Mouse (Mus musculus) thymus, postnatal 4 days (tissue): ENCODE measurements around the gene Map4k4.

Source experiments
- DNase-seq: peaks from one replicate; pipeline ENCODE4 v3.0.0; 2021

Gene Map4k4

DNA sequence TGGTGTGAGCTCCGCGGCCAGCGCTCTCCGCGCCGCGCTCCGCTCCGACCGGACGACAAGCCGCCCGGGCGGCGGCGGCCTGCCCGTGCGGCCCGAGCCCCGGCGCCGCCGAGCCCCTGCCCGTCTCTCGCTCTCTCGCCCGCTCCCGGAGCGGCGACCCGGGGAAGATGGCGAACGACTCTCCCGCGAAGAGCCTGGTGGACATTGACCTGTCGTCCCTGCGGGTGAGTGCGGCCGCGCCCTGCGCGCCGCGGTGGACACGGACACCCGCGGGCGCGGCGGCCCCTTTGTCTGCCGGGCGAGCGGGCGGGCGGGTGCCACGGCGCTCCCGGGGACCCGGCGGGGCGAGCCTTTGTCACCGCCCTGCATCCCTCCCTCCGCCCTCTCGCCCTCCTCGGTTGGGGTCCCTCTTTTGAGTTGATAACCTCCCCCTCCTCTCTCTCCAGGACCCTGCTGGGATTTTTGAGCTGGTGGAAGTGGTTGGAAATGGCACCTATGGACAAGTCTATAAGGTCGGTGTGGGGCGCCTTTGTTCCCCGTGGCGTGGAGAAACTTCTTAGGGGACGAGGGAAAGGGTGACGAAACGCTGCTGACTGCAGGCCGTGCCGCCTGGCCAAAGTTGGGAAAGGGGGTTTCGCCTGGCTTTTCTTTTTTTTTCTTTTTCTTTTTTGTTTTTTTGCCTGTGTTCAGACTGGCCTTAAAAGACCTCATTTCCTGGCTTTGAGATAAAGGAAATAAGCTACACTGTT lies 524 bp downstream of the Map4k4 start:
- DNase-seq = peak; percentile 77

GRCm38 (mm10) chr1:39901851-39902703 lies 1.4 kb downstream of the Map4k4 start:
- DNase-seq = peak; percentile 60

DNA sequence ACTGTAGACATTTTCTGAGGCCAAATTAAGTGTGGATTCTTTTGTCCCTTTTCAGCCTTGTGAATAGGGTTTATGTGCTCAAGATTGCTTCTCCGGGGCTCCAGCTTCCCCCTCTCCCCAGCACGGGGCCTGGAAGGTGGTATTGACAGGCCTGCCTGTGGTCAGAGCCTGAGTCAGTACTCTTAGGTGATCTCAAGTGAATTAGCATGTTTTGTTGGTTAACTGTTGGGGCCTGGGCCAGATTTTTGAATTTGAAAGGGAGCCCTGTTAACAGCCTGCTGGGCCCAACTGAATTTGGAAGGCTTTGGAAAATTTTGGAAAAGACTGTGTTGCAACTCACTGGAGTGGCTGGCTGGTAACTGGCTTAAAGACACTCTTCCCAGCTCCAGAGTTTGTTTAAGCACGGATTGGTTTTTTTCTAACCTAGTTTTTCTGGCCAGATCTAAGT lies 2.0 kb downstream of the Map4k4 start:
- peak; percentile 46 for DNase-seq

DNA sequence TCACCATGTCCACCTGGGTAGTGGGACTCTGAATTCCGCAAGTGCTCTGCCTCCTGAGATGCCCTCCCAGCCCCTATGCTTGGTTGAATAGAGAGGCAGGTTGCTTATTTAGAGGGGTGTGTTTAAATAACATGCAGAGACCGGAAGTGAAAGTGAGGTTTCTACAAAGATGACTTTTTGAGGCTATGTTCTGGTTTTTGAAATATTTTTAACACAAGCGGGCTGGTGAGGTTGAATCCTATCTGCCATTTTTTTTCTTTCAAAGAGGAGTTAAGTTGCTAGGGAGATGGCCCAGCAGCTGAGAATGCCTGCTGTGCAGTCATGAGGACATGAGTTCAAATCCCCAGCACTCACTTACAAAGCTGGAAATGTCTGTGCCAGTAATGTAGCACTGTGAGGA lies 4.0 kb downstream of the Map4k4 start:
- no peak for DNase-seq

- no peak for DNase-seq
Measured at GRCm38 (mm10) chr1:39906921-39907320, 6.2 kb downstream of the Map4k4 start.

GRCm38 (mm10) chr1:39908976-39909375 lies 8.3 kb downstream of the Map4k4 start:
- no peak for DNase-seq

- DNase-seq = peak; percentile 66
Measured at GRCm38 (mm10) chr1:39911446-39911845, 10.7 kb downstream of the Map4k4 start.

DNA sequence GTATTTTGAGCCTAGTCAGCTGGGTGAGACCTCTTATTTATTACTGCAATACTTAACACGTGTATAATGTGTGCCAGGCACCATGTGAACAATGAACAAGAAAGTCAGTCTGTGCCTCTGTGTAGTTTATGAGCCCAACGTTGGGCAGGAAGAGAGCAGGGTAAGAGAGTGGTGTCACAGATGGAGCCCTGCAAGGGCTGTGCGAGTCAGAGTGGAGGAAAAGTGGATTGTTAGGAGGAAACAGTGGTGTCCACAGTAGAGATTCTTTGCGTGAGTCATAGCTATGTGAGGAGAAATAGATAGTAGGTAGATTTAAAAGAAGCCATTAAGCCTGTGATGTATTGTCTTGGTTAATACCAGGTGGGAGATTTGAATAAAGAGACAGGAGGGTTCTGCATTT lies 12.5 kb downstream of the Map4k4 start:
- DNase-seq = no peak

GRCm38 (mm10) chr1:39916144-39916543 lies 15.4 kb downstream of the Map4k4 start:
- DNase-seq = no peak

DNA sequence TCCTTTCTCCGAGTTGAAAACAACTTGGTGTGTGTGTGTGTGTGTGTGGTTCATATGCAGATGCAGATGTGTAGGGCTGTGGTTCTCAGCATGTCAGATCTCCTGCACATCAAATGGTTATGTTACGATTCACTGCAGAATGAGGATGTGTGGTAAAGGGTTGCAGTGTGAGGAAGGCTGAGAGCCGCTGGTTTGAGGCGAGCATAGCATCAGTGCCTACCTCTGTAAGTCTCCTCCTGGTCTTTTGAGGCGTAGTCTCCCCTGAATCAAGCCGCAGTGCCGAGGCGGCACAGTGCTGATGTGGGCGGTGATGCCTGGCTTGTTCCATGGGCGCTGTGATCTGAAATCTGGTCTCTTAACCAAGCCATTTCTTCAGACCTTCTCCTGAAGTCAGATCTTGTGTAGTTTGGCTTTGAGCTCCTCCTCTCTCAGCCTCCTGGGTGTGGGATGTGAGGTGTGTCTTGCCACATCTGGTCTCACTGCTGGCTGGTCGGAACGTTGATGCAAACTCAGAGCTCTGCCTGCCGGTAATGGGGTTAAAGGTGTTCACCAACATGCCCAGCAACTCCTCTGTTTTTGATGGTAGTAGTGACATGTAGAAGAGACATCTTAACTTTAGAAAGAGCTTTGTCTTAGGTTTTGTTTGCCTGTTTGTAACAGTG lies 17.3 kb downstream of the Map4k4 start:
- peak; percentile 57 for DNase-seq

DNA sequence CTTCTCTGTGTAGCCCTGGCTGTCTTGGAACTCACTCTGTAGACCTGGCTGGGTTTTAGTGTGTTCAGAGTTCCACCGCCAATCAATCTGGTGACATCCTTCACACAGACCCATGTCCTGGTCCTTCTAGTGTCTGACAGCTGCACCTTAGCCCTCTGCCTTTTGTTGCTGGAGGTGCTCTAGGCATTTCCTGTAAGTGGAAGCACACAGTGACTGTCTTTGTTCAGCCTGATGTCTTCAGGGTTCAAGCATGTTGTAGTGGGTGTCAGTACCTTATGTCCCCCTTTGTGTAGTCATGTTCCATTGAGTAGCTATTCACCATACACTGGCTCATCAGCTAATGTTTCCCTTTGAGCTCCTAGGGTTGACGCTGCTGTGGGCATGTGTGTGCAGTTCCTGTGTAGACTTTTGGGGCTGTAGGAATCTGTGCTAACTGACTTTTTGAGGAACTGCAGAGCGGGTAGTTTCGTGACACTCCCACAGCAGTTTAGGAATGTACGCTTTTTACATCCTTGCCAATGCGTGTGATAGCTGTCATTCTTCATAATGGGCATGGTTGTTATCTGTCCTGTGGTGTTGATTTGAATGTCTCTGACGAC lies 17.9 kb downstream of the Map4k4 start:
- no peak for DNase-seq

DNA sequence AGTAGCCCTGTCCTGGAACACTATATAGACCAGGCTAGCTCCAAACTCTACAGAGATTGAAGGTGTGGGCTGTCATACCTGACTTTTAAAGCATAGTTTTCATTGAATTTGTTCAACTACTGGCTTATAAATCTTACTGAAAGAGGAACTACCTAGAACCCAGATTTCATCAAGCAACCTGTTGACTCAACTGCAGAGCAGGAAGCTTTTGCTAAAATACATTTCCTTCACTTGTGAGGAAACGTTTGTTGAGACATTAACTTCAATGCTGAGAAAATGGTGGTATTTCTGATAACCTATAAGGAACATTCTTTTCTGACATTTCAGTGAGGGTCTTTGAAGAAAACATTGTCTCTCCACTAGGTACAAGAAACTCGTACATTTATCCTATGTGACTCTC lies 19.9 kb downstream of the Map4k4 start:
- no peak for DNase-seq

DNA sequence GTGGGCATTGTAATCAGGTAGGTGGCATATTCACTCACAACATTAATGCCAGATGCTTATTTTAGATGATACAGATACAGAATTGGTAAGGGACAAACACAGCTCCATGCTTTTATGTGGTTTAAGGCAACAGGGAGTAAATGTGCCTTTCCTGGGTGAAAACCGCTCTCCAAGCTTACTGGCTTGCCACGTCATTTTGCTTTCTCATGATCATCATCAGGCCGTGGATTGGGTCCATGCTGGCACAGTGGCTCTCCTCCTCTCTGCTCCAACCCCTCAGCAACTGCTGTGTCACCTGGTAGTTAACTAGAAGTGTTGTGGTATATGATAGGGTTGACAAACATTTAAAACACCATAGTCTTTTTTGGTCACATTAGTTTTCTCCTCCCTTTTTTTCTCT lies 21.3 kb downstream of the Map4k4 start:
- DNase-seq = no peak

DNA sequence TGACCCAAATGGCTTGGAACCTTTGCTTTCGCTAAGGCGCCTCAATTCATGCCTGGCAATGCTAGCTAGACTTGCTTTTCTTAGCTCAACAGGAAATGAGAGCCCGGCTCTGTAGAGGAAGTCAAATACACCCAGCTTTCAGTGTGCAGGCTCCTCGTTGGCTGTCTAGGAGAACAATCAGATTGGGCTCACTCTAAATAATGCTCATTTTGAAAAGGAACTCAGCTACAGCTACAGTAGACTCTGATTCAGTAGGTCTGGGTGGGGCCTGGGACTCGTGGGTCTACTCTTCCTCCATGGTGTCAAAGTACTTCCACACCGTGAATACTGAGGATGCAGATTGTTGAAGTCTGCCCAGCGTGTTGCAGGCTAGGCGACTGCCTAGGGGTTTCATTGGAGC lies 22.0 kb downstream of the Map4k4 start:
- peak; percentile 54 for DNase-seq

DNA sequence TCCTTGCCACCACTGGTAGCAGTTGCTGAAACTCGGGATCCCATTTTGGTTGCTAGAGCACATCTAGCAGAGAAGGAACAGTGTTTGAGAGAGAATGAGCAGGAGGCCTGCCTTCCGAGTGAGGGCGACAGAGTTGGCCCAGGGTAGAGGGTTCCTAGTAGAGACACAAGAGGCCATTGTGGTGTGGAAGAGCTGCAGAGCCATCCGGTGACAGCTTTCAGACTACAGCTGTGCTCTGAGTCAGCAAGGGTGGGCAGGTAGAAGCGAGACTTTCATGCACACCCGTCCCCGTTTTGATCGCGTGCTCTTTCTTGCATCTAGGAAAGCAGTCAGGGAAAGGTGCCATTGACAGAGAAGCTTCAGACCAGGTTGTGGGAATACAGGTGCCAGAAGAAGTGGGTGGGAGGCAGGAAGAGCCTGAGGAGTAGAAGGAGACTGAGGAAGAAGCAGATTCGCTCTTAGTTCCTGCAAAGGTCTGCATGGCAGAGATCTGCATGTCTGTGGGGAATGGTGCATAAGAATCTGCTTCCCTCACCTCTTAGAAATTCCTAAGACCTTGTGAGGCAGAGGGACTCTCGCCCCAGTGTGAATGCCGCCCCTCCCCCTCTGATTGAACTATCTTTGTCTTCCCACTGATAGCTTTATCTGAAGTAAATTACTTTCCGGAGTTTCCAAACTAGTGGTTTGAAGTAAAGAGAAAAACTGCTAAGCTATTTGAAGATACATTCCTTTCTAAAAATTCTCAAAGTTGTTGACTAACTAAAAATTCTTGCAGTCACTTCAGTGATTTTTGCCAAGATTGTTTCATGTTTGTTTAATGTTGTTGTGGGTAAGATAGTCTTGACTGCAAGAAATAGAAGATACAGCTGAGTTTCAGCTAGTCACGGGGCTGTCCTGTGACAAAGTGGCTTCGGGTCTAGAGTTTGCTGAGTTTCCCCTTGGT lies 23.0 kb downstream of the Map4k4 start:
- DNase-seq = peak; percentile 68

DNA sequence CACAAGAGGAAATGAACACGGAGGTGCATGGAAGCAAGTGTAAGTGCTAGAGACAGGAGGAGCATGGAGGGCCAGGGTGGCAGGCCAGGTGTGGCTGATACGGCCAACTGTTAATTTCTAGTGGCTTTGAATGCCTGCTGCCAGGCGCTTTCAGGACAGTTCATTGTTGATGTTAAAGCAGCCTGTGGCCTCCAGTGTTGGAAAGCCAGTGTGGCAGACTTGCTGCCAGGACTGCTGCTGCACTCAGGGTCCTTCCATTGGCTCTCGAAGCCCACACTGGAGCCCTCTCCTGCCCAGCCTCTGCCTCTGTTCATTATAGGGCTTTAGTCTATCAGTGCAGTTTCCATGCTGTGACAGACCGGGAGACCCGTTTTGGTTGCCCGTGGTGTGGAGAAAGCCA lies 30.3 kb downstream of the Map4k4 start:
- no peak for DNase-seq

DNA sequence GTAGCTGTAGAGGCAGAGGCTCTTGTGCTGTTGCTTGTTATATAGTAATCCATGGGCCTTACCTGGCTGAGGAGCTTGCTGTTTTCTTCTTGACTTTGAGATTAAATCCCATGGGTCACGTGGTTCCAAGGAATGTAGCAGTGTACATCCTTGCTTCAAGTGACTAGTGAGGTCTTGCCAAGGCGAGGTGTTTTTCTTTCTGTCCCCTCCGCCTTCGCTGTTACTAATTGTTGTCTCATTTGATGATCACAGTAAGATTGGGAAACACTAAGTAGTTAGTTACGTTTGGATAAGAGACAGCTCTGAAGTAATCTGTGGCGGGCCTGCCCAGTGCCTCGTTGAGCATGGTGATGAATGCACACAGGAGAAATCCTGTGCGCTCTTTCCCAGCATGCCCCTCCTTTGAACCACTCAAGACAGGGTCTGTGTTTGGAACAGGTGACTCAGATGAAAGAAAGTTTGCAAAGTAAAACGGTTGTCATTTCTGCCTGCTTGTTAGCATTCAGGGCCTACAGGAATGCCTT lies 31.6 kb downstream of the Map4k4 start:
- DNase-seq = peak; percentile 36

- peak; percentile 44 for DNase-seq
Measured at GRCm38 (mm10) chr1:39932922-39933321, 32.2 kb downstream of the Map4k4 start.

- DNase-seq = peak; percentile 68
Measured at GRCm38 (mm10) chr1:39934954-39935353, 34.2 kb downstream of the Map4k4 start.

GRCm38 (mm10) chr1:39935616-39936015 lies 34.9 kb downstream of the Map4k4 start:
- DNase-seq = no peak

DNA sequence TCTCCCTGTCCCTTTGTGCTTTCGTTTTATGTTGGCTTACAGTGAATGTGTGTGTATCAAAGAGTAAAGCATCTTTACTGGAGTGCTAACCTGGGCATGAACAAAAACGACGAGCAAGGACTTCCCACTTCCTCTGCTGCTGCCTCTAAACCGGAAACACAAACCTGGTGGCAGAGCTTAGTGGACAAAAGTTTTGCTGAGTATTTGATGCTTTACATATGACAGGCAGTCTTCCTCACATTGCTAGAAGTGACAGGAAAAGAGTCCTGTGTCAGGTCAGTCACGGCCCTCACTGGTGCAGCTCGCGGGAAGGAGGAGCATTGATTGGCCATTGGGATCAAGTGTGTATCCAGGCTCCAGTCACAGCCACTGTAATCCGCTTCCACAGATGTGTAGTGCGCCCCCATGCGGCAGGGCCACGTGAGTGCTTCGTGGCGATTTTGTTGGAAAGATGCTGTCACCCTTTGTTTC lies 35.7 kb downstream of the Map4k4 start:
- DNase-seq = peak; percentile 93

DNA sequence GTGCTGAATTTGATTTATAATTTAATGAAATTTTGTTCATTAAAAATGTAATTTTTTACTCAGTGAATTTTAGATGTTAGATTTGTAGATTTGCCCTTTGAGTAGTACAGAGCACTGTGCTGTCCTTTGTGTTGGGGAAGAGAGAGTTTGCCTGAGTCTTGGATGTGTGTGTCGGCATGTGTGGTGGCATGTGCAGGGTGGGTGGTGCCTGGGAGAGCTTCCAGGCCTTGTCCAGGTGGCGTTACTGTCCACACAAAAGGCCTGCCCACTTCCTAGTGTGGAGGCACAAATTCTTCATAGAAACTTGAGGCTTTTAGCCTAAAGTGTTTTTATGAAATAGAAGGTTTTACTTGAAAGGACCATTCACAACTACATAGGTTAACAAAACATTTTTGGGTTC lies 36.2 kb downstream of the Map4k4 start:
- DNase-seq = no peak
